Mouse (Mus musculus) heart, postnatal 25 days (tissue): ENCODE results near the gene 1500009C09Rik. TPM values are rescaled to one million over a fixed set of nuclear protein-coding genes. Genes with fewer than 3 reads are reported as not detected.

Source experiments
- DNase-seq: peaks from one replicate; pipeline ENCODE4 v3.0.0; 2022; ENCODE audit warnings: low spot score
- intact Hi-C: fragments of 180-260 bp; cut with DNase I; formaldehyde crosslinking; loops from one replicate; pipeline ENCODE4 v1.15.1; 2025
- total RNA-seq, 2 experiments: library from RNA; stranded (reverse); gene quantifications; 2 replicates each; pipeline ENCODE4 v1.2.3; 2021

The 1500009C09Rik gene
- not detected for total RNA-seq

DNA sequence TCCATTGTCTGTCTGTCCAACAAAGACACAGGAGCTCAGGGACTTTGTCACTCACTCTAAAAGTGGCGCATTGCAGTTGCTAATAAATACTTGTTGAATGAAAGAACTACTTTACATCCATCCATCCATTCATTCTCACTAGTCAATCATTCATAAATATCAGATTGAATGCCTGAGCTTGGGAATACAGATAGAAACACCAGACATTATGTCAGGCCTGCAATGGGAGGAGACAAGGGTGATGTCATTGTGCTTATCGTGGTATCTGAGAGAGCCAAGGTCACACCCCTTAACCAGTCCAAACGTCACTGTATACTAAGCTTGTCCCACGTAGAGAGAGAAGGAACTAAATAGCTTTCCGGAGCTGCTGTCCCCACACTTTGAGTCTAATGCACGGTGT, at the start of gene 1500009C09Rik:
1500009C09Rik (plus strand) TSS at position 301 of the 400 bp plus-strand sequence.
- intact Hi-C loops: no loop called here
- no peak for DNase-seq

GRCm38 (mm10) chr15:82203090-82203489, 49.1 kb upstream of the 1500009C09Rik start:
- no peak for DNase-seq
- intact Hi-C loops: no loop called here

DNA sequence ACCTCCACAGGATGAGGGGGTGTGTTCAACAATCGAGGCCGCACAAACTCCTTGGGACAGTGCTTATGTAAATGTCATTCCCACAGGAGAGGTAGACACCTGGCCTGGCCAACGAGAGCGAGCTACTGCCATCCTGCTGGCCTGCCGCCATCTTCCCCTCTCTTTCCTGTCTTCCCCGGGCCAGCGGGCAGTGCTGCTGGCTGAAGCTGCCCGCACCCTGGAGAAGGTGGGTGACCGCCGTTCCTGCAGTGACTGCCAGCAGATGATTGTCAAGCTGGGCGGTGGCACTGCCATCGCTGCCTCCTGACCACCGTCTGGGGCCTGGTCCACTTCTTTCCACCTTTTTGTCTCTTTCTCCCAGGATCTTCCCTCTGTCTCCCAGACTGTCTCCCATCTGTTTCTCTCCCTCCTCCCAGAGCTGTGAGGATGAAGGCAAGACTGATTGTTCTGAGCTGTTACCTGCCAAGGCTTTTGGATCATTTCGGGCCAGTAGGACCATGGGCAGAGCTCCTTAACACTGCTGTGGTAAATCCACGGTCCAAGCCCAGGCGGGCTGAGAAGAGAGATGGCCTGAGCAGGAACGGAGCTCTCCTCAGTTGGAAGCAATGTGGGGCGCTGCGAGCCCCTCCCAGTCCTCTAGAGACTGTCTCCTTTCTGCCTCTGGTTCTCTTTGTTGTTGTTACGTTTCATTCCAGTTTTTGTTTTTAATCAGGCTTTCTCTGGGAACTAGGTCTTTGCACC, 48.4 kb upstream of the 1500009C09Rik start:
- DNase-seq: no peak
- intact Hi-C loops: no loop called here

DNA sequence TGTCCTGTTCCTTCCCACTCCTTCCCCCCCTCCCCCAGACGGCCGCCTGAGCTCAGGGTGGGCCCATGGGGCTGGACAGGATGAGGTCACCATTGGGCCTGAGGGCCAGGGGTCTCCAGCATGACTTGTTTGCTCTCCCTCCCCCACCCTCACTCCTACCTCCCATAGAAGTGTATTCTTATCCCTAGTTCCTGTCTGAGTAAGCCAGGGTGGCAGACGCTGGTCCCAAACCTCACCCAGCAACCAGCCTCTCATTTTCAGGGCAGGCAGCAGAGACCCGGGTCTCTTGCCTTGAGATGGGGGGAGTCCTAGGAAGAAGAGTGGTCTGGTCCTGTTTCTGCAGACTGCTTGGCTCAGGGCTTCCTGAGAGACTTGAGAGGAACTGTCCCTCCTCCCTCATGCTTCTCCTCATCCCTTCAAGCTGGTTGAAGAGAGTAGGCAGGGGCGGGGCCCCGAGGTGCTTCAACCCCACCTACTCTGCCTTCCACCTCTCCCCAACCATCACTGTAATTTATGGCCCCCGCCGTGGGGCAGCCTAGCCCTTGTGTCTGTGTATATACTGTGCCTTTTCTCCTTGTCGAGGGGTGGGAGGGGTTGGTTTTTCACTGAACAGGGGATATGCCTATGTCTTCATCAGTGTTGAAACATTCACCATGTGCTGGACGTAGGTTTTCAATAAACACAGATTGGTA, 47.4 kb upstream of the 1500009C09Rik start:
- intact Hi-C loops: no loop called here
- DNase-seq: no peak

GRCm38 (mm10) chr15:82206365-82207104, 45.7 kb upstream of the 1500009C09Rik start:
- peak; percentile 69 for DNase-seq
- intact Hi-C loops: no loop called here

GRCm38 (mm10) chr15:82207105-82207459, 45.1 kb upstream of the 1500009C09Rik start:
- intact Hi-C loops: no loop called here
- DNase-seq: no peak

- DNase-seq: no peak
- intact Hi-C loops: no loop called here
These were observed 44.5 kb upstream of the 1500009C09Rik start for GRCm38 (mm10) chr15:82207504-82208219.

- intact Hi-C loops: no loop called here
- DNase-seq: no peak
These were observed 43.9 kb upstream of the 1500009C09Rik start for GRCm38 (mm10) chr15:82208307-82208706.

GRCm38 (mm10) chr15:82209295-82210050, 42.7 kb upstream of the 1500009C09Rik start:
- no peak for DNase-seq
- intact Hi-C loops: no loop called here

DNA sequence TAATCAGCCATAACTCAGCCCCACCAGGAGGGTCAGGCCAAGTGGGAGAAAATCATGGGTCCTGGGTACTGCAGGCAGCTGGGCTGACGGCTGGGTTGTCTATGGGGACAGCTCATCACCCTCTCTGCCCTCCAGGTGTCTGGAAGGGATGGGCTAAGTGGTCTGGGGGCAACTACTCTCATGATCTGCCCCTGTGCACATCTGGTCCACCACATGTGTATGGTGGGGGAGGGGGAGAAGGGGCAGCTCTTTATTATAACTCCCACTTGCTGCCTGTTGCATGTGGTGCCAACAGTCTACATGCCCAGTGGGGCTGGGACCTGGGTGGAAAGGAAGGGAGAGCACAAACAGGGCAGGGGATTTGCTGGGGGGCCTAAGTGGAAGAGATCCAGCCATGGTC, 41.4 kb upstream of the 1500009C09Rik start:
- intact Hi-C loops: no loop called here
- DNase-seq: no peak

- intact Hi-C loops: no loop called here
- DNase-seq: no peak
These were observed 40.9 kb upstream of the 1500009C09Rik start for GRCm38 (mm10) chr15:82211281-82211680.

DNA sequence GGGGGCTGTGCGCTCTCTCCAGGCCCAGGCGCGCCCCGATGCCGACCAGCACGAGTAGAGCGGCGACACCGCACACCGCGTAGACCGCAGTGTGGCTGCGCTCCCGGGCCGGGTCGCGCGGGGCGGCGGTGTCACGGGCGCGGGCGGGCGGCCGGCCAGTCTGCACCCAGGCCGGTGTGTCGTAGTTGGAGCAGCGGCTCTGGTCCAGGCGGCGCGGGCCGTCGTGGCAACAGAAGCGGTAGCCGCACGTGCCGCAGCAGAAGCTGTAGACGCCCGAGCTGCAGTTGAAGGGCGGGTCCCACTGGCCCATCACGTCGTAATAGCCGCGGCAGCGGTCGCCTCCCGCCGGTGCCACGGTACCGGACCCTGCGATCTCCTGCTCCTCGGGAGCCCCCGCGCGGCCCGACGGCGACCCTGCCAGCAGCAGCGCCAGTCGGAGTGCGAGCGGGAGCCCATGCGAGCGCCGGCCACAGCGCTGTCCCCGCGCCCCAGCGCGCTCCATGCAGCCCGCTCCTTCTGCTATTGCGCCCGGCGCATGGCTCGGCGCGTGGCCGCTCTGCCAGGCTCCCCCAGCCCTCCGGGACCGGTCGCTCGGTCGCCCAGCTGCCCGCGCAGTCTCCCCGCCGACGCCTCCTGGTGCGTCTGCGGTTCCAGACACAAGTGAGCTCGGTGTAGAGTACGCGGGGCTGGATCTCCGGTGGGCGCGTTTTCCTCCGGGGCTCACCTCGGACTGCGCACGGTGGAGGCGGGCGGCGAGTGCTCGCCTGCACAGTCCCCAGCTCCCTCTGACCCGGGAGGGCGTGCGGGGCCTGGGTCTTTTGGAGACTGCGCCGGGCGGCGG, 40.1 kb upstream of the 1500009C09Rik start:
- no peak for DNase-seq
- intact Hi-C loops: no loop called here

GRCm38 (mm10) chr15:82212752-82213063, 39.5 kb upstream of the 1500009C09Rik start, which contains the start of gene Shisa8:
Shisa8 (minus strand) TSS chr15:82212815.
- no peak for DNase-seq
- intact Hi-C loops: no loop called here

- intact Hi-C loops: no loop called here
- DNase-seq: no peak
These were observed 39.0 kb upstream of the 1500009C09Rik start for GRCm38 (mm10) chr15:82213222-82213621.

DNA sequence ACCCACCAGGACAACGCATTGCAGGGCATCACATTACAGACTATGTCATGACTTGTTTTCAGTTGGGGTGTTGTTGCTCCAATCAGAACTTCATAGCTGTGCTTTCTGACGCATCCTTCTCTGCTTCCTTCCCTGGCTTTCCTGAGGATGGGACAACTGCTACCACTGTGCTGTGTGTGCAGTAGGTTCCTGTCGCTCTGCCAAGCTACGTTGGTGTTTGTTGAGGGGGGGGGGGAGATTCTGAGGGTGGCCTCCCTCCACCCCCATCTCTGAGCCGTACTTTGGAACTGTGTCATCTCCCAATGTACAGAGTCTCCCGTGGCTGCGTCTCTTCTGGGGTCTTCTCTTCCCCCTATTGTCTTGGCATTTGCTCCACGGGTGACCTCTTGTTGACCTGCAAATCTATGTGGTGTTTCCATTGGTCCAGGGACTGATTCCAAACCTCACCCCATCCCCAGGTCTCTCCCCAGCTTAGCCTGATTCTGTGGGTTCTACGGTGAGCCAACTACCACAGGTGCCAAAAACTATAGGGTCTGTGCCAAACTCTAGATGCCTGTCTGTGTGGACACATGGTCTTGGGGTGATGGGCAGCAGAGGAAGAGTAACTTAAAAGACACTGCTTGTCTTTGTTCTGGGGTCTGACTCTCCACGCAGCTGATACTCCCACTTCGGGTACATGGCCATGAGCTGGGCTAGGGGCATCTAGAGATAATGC, 36.7 kb upstream of the 1500009C09Rik start:
- intact Hi-C loops: no loop called here
- no peak for DNase-seq

DNA sequence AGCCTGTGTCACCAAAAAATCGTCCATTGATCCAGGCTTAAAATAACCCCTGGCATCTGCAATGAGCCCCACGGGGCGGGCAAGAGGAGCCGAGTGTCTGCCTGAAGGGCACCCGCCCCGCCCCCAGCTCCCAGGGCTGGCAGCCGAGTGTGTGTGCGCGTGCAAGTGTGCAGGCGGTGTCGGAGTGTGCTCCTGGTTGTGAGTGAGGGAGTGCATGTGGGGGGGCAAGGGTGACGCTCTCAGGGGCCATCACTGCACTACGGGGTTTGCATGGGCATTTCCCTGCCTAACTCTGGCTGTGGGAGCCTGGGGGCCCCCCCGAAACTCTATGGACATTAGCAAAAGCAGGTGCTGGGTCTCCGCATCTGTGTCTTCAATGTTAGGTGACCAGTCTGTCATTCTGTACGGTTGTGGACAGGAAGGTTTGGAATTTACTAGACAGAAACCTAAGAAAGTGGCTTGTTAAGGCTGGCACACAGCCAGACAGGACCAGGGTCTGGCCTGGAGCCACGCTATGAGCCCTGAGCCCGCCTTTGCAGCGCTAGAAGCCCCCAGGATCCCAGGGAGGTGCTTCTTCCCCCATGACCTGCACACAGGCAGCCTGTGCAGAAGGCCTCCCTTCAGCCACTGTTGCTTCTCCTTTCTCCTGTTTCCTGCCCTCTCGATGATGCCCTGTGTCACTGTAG, 35.9 kb upstream of the 1500009C09Rik start:
- no peak for DNase-seq
- intact Hi-C loops: no loop called here

DNA sequence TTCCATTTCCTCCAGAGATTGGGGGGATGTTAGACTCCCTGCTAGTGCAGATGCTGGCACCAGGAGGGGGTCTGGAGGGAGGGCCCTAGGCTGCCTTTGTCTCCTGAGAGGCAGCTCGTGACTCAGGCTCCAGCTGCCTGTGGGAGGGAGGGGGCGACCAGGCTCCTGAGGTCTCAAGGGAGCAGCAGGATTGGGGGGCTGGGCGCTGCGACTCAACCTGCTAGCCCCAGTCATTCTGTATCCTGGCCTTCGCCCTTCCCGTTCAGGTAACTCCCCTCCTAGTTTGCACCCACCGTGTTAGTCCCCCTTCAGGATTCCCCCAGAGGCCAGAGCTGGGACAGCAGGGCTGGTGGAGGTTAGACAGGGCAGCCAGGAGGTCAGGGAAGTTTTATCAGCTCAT, 35.2 kb upstream of the 1500009C09Rik start:
- no peak for DNase-seq
- intact Hi-C loops: no loop called here

DNA sequence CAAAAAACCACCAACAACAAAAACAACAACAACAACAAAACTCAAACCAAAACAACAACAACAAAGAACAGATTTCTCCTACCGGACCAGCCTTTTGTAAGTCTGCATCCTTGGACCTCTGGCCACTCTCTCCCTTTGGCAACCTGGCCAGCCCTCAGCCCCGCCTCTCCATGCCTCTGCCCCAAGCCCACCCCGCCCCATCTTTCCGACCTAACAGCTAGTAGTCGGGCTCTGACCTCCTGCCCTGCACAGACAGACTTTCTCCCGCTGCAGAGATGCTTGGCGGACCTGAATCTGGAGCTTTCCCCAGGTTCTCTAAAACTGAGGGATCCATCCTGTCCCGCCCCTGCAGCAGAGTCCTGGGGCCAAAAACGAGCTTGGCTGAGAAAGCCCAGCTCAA, 34.2 kb upstream of the 1500009C09Rik start:
- no peak for DNase-seq
- intact Hi-C loops: no loop called here
